Mouse (Mus musculus): ENCODE measurements around the gene Mmd2.

Gene Mmd2

DNA sequence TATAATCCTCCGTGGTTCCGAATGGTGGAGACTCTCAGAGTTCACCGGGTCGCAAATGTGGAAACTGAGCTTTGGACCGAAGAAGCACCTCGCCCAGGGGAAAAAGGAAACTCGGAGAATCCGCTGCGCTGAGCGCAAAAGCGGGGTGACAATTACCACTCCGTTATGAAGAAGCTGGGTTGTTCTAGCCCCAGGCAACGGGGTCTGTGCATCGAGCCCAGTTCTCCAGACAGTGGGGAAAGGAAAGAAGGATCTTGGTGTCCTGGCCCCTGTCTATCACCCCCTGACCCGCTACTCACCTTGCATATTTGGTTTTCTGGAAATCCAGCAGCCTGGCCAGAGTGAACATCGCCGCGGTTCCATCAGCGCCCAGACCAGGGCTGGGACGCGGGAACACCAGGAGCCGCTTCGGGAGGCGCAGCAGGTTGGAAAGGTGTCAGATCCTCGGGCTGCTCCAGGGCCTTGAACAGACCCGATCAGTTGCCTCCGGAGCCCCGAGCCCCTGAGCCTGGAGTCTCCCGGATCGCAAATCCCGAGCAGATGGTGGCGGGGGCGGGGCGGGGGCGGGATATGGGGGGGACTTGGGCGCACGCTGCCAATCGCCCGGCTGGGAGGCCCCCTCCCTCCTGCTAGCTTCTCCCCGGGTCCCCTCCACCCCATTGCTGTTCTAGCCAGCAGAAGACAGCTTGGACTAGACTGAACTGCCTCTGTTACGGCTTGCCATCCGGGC, at the start of gene Mmd2:
Mmd2 (minus strand) TSS at position 542 of the 730 bp plus-strand sequence.
- DNase-seq (ENCODE audit: extremely low read depth, low read depth, low spot score) = no peak

DNA sequence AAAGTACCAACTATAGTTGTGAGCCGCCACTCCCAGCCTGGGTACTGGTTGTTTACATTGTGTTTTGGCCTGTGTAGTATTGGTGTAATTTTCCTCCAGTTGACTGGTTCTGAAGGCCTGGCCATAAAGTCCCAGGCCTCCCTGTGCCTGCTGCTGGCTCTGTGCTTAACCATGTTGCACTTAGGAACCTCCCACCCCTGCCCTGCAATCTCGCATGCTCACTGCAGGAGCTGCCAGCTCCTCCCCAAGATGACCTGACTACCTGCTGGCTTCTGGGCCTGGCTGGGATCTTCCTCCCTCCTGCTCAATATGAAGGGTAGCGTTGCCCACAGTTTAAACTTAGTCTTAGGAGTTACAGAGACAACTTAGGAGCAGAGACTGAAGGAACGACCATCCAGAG, 43.7 kb upstream of the Mmd2 start:
- DNase-seq (ENCODE audit: extremely low read depth, low read depth, low spot score) = no peak

DNA sequence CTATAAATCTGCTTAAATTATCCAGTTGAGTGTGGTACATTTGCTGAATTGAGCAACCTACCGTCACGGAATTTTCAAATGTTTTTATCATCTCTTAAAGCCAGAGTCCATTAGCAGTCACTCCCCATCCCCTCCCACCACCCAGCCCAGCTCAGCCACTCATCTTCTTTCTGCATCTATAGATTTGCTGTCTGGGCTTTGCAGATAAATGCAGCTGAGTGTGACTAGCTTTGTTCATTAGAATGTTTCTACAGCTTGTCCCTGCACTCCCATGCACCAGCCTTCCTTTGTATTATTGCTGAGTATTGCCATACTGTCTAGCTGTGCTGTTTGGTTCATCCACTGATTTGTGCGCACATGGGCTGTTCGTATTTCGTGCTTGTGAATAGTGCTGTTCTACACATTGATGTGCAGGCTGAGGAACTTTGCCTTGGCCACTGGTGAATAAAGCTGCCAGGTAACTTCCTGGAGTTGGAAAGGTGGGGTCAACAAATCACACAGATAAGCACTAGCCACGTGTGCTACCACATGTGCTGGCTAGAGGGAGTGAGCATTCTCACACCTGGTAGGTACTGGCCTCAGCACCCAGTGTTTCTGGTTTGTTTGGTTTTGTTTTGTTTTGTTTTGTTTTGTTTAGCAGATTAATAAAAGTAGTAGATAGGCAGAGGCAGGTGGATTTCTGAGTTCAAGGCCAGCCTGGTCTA, 42.3 kb upstream of the Mmd2 start:
- DNase-seq (ENCODE audit: extremely low read depth, low read depth, low spot score) = no peak

DNA sequence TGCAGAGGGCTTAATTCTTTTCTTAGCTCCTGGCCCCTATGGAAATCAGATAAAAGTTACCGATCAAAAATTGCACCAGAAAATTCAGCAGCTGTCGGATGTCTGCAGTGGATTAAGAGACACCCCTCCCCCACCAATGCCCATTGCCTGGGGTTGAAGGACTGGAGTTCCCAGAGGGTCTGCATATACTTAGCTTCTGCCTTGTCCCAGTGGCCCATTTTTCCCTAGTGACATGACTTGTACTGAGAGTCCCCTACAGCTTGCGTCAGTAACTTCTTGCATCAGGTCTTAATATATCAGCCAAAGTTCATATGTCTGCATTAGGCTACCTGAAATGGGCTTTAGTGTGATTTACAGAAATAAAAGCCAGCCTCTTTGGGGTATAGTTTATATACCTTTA, 41.8 kb upstream of the Mmd2 start:
- no peak for DNase-seq (ENCODE audit: extremely low read depth, low read depth, low spot score)

DNA sequence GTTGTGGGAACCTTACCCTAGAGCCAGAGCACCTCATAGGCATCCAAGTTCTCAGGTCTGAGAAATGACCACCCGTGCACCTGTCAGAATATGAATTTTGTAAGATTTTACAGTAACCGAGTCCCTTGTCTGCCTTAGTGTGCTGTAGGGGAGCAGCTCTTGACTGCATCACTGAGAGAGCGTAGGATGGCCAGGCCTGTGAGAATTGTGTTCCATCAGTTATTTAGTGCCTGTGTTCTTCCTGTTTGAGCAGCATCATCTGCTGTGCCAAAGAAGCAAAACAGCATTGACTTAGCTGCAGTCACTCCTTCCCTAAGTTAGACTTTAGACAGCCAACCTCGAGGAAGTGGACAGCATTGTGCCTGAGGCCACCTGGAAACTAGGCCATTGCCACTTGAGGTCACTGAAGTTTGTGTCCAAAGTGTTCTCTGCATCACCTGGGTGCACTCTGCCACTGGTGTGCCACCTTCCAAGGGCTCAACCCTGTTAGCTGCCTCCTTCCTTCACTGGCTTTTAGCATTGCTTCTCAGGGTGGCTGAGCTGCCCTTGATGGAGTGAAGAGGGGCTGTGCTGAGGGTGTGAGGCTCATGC, 41.0 kb upstream of the Mmd2 start:
- no peak for DNase-seq (ENCODE audit: extremely low read depth, low read depth, low spot score)

DNA sequence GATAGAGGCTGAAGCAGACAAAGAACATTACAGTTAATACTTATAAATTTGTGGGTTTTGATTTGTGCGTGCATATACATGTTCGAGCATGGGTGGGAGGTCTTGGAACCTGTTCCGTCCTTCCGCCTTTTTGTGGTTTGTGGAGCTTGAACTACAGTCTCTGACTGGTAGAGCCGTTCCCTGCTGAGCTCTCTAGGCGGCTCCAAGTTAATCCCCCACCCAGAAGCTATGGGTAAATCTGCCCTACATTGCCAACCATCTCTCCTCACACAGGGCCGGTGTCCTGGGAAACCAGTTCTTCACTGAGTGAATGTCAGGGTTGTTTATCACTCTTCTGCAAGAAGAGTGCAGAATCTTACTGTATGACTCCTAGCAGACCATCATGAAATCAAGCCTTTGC, 39.6 kb upstream of the Mmd2 start:
- peak; percentile 54 for DNase-seq (ENCODE audit: extremely low read depth, low read depth, low spot score)

DNA sequence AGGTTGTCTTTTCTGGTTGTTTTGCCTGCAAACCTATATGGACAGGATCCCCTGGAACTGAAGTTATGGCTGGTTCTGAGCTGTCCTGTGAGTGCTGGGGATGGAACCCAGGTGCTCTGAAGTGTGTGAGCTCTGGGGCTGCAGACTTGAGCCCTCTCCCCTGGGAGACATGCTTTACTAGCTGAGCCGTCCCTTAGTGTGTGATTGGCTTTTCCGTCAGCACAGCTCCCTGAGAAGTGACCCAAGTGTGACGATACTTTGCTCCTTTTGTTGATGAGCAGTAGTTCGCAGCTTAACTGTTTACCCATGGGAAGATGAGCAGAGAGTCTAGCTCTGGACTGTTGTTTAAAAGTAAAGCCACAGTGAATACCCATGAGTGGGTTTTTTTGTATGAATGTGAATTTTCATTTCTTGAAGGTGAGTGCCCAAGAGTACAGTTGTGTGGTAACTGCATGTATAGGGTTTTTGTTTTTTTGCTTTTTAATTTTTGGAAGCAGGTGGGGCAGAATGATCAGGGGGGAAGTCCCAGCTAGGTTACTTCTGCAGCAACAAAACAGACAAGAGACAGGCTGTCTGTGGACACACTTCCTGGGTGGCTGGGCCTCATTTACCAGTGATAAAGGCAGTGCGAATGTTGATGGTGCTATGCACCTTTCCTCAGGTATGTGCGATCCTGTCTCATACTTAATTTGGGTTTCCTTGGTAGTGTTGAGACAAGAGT, 32.9 kb upstream of the Mmd2 start:
- no peak for DNase-seq (ENCODE audit: extremely low read depth, low read depth, low spot score)

DNA sequence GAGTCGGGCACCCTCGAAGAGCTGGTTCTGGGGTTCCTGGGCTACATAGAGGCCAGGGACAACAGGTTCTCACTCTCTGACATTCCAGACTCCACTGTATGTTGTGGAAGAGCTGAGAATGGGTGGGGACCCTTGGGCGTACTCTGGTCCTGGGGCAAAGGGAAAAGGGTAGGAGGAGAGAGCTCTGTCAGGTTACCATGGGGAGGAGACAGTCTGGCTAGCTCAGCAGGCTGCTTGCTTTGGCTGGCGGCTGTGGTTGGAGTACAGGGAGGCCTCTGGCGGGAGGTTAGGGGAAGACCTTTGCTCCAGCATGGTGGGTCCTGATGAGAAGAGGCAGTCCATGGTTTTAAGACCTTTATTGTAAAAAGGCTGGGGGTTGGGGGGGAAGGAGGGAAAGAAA, 31.5 kb upstream of the Mmd2 start:
- no peak for DNase-seq (ENCODE audit: extremely low read depth, low read depth, low spot score)

DNA sequence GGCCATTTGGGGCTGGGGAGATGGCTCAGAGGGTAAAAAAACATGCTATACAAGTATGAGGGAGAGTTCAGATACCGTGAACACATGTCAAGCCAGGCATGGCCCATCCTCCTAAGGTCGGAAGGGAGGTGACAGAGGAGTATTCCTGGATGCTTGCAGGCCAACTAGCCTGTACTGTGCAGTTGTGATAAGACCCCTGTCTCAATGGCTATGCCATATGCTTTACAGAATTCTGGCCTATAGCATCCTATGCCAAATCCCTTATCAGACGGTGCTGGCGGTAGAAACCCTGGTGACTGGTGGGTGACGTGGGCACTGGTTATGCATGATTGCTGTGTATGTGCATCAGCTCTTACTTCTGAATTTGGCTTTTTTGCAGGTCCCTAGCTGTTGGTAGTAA, 29.2 kb upstream of the Mmd2 start:
- no peak for DNase-seq (ENCODE audit: extremely low read depth, low read depth, low spot score)

DNA sequence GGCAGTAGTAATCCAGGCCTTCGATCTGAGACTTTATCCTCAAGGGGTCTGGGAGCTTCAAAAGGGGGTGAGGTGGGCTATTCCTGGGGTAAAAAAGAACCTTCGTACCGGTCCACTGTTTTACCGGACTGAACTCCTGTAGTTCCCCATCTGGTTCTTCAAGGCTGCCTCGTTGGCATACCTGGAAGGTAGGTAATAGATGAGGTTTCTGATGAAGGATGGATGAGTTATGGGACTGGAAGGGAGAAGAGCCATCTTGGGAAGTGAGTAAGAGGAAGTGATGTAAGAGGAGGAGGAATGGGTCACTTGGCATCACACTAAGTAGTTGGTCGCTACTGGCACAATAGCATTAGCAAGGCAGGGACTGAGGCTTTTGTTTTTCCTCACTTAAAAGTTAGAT, 21.6 kb upstream of the Mmd2 start:
- DNase-seq (ENCODE audit: extremely low read depth, low read depth, low spot score) = no peak

DNA sequence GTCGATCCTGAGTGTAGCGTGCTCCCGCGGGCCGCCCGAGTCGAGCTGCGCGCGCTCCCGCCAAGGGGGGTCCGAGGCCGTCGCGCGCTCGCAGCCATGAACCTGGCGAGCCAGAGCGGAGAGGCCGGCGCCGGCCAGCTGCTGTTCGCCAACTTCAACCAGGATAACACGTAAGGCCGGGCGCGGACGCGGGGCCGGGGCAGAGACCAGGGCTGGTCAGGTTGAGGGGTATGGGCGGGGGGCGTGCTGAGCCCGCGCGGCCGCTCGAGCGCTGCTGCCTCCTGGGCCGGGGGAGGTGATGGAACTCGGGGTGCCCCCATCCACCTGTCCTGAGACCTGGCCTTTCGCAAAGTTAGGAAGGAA, 21.0 kb upstream of the Mmd2 start:
- no peak for DNase-seq (ENCODE audit: extremely low read depth, low read depth, low spot score)

DNA sequence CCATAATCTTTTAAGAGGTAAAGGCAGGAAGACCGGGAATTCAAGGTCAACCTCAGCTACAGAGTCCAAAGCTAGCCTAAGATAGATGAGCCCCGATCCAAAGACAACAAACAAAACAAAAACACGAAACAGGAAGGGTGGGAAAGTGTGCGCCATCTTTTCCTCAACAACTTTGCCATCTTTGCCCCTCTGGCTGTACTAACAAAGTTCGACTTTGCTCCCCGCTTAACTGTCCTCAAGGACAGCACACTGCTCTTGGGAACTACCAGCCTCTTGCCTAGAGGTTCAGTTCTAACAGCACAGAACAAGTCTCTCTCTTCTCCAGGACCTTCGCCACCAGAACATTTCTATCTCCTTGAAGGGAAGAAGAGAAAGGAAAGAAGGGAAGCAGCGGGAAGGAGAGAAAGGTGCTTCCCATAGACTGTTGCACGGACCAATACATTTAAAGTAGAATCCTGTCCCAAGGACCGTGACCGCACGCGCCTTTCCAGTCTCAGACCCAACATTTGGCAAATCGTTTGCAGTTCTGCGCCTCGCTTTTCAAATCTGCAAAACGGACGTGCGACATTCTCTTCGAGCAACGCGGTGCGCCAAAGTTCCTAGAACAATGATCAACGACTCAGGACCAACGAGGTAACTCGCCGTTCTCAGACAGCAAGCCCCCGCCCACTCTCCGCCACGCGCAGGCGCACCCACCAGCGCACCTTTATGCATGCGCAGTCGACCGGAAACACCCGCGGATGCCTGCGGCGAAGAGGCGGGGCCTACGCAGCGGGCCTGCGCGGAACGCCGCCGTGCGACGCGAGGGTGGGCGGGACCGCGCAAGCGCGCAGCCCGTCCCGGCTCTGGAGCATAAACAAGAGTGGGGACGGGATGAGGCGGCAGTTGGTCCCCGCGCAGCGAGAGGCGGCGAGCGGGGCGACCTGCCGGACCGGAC, 20.4 kb upstream of the Mmd2 start:
- DNase-seq (ENCODE audit: extremely low read depth, low read depth, low spot score) = no peak

DNA sequence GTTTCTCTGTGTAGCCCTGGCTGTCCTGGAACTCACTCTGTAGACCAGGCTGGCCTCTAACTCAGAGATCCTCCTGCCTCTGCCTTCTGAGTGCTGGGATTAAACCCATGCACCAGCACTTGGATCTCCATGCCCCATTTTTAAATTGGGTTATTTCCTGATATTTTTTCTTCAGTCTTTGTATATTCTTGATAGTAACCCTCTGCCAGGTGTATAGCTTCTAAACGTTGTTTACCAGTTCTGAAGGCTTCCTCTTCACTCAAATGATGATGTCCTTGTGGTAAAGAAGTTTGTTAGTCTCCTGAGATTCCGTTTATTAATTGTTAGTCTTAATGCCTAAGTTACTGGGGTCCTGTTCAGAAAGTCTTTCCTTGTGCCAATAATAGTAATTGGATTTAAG, 18.8 kb upstream of the Mmd2 start, which contains the start of gene Wipi2:
Wipi2 (plus strand) TSS at position 301 of the 400 bp plus-strand sequence.
- DNase-seq (ENCODE audit: extremely low read depth, low read depth, low spot score) = no peak

DNA sequence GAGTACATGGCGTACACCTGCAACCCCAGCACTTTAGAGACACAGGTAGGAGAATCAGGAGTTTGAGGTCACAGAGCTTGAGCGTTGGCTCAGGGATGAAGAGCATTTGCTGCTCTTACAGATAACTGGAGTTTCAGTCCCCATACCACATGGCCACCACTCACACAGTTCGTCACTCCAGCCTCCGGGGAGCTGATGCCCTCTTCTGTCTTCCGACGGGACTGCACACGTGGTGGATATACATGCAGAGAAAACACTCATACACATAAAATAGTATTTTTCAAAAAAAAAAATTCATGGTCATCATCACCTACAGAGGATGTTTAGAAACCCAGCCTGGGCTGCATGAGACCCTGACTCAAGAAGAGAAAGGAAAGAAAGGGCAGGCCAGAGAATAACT, 14.5 kb upstream of the Mmd2 start:
- DNase-seq (ENCODE audit: extremely low read depth, low read depth, low spot score) = no peak

DNA sequence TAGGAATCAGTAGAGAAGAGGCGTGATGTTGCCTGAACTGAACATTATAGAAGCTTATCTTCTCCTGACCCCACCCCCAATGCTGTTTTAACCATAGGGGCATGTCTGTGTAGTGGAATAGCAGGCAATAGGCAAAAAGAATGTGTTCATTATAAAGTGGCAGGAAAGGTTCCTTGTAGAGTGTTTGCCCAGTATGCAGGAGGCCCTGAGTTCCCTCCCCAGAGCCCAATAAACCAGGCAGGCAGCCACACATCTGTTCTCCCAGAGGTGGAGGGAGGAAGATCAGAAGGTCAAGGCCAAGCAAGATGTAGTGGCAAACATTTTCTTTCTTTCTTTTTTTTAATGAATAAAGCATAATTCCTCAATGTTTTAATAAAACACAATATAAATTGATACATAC, 13.5 kb upstream of the Mmd2 start:
- DNase-seq (ENCODE audit: extremely low read depth, low read depth, low spot score) = no peak

DNA sequence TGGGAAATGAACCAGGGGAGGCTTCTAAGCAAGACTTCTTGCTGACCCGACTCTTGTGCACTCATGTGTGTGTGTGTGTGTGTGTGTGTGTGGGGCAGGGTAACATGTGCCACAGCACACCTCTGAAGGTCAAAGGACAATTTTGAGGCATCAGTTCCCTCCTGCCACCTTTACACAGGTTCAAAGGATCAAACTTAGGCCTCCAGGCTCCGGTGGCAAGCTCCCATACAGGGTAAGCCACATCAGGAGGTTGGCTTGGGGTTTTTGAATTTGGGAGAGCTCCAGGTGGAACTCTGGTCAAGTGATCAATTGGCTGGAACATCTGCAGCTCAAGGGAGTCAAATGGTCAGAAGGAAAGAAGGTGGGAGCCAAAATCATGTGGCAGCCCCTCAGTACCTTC, 12.8 kb upstream of the Mmd2 start:
- no peak for DNase-seq (ENCODE audit: extremely low read depth, low read depth, low spot score)

DNA sequence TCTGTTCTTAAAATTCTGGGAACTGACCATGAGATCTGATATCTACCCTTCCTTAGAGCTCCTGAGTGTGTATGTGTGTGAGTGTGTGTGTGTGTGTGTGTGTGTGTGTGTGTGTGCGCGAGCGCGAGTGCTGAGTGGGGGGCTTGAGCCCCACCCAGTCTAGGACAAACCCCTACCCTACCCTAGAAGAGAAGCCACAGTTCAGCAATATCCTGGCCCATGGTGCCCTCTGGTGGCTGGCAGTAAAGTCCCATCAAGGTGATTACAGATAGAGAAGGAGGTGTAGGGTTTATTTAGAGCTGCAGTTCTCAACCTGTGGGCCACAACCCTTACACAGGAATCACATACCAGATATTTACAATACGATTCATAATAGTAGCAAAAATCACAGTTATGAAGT, 11.3 kb upstream of the Mmd2 start:
- DNase-seq (ENCODE audit: extremely low read depth, low read depth, low spot score) = no peak

DNA sequence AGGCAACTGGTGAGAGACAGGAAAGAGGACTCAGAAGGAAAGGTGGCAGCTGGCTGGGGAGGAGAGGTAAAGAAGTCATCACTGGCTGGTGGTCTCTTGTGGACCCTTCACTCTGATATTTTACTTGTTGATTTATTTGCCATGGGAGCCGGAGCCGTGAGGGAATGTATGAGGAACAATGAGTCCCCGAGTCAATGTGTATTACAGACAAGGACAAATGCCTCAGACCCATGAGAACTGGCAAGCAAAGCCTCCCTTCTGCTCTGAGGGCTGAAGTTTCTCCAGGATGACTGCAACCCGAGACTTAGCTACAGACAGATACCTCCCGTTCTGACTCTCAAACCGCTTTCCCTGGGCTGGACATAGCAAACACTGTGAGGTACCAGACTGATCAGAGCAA, 7.7 kb upstream of the Mmd2 start:
- no peak for DNase-seq (ENCODE audit: extremely low read depth, low read depth, low spot score)

DNA sequence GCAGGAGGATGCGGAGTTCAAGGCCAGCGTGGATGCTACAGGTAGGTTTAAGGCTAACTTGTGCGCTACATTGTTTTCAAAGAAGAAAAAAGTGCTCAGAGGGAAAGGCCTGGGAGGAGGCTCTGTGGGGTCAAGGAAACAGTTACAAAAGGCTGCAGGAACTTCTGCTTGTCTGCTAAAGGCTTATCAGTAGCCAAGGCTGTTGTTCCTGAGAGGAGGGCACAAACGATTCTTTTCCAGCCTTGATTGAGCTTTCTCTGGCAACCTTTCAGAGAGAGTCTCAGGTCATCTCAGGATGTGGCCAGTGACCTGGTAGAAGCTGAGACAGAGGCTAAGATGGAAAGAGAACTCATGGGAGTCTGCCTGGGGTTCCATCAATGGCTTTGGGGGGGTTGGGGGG, 7.0 kb upstream of the Mmd2 start:
- no peak for DNase-seq (ENCODE audit: extremely low read depth, low read depth, low spot score)

DNA sequence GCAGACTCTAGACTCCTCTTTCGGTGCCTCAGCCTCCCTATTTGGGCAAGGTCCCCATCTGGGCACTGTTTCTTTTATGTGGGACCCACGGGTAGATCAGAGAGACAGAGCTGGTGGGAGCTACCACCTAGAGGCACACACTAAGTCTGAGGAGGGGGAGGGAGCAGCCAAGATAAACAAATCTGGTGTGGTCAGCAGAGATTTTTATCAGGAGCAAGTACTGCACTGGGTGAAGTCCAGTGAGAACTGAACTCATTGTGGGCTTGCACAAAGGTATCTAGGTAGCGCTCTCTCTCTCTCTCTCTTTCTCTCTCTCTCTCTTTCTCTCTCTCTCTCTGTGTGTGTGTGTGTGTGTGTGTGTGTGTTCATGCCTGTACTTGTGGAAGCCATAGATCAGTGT, 5.9 kb upstream of the Mmd2 start:
- DNase-seq (ENCODE audit: extremely low read depth, low read depth, low spot score) = no peak

DNA sequence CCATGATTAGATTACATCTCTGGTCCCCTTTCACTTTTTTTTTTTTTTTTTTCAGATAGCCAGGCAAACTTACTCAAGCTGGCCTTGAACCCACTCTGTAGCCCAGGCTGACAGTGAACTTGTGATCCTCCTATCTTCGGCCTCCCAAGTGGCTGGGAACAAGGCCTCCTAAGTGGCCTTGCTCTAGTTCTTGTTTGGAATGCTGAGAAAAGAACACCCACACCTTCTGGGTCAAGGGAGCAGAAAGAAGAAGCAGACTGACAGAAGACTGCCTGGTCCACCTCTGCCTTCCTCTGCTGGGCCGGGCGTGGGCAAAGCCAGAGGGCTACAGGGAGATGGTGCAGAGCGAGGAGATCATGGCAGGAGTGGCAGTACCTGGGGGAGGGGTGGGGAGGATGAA, 1.8 kb upstream of the Mmd2 start:
- DNase-seq (ENCODE audit: extremely low read depth, low read depth, low spot score) = no peak
